In the genomic region with DNA sequence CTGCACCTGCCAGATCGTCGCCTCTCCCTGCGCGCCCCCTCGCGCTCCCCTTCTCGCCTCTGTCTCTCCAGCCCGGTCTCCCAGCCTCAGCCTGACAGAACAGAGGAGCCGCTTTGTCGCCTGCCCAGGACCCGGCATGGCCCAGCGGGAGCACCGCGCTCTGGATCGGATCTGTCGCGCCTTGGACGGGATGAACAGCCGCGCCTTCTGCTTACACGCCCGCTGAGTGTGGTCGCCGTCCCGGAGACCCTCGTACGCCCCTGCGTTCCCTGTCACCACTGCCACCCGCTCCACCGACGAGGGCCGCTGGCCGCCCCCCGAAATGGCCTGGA, we compare ENCODE assay signal across 8 mouse cellular contexts. TPM values are rescaled to one million over a fixed set of nuclear protein-coding genes. Genes with fewer than 3 reads are reported as not detected.
DNase-seq lines count a peak whose midpoint lies in the region; ATAC-seq and TF ChIP-seq lines count a peak whose summit lies in the region.

No protein-coding gene starts in this region.

- no peaks in the 10 kb centered on the region for H3K36me3 ChIP-seq in kidney, adult 2 months (ENCODE audit: control insufficient read depth, insufficient read depth, low read length)
- no peaks in the 10 kb centered on the region for H3K36me3 ChIP-seq in hindbrain, embryonic 11.5 days (ENCODE audit: control insufficient read depth, insufficient read depth, low read length)
- no peaks in the 10 kb centered on the region for H3K36me3 ChIP-seq in midbrain, embryonic 10.5 days

- WGBS in kidney, adult 2 months: under 1% methylated on average over 34 of the region's 34 CpGs
- under 1% methylated on average over 33 of the region's 34 CpGs for WGBS in hindbrain, embryonic 11.5 days
- WGBS in midbrain, embryonic 10.5 days: 1% methylated on average over 34 of the region's 34 CpGs

- no peak for TF ChIP-seq POLR2A in kidney, adult 2 months (IDR thresholded peaks at IDR 0.05; ENCODE audit: low read depth, low read length)

- peaks cover 22% of the 10 kb centered on the region for H3K4me1 ChIP-seq in kidney, adult 2 months (ENCODE audit: control insufficient read depth, insufficient read depth, low read length)
- no peaks in the 10 kb centered on the region for H3K4me1 ChIP-seq in brown adipose tissue, adult 24 weeks (ENCODE audit: control insufficient read depth, insufficient read depth, insufficient read length, low read length)
- peaks cover 9% of the 10 kb centered on the region for H3K4me1 ChIP-seq in hindbrain, embryonic 11.5 days (replicated peaks; ENCODE audit: control insufficient read depth, insufficient read depth, low read length)
- H3K4me1 ChIP-seq in midbrain, embryonic 10.5 days: peaks cover 48% of the 10 kb centered on the region

- peak overlapping the region; percentile 76 for H3K27ac ChIP-seq in kidney, adult 2 months (ENCODE audit: insufficient read depth, low read depth, low read length)
- H3K27ac ChIP-seq in brown adipose tissue, adult 24 weeks (replicated peaks; ENCODE audit: low read depth, low read length): peak overlapping the region; percentile 54
- H3K27ac ChIP-seq in hindbrain, embryonic 11.5 days (ENCODE audit: low read depth, low read length): peak overlapping the region; percentile 79
- peak overlapping the region; percentile 89 for H3K27ac ChIP-seq in midbrain, embryonic 10.5 days (replicated peaks)

- no peak for ATAC-seq in hindbrain, embryonic 11.5 days (ENCODE audit: low FRiP score)

- peak overlapping the region; percentile 71 for H3K4me3 ChIP-seq in kidney, adult 2 months (ENCODE audit: insufficient read depth, low read depth, low read length)
- peak overlapping the region; percentile 80 for H3K4me3 ChIP-seq in brown adipose tissue, adult 24 weeks (ENCODE audit: insufficient read depth, low read depth, low read length)
- peak overlapping the region; percentile 66 for H3K4me3 ChIP-seq in hindbrain, embryonic 11.5 days (ENCODE audit: low read depth, low read length)
- H3K4me3 ChIP-seq in midbrain, embryonic 10.5 days: peak overlapping the region; percentile 77

- no peaks in the 10 kb centered on the region for H3K27me3 ChIP-seq in kidney, adult 2 months (replicated peaks; ENCODE audit: control insufficient read depth, insufficient read depth, low read length)
- H3K27me3 ChIP-seq in hindbrain, embryonic 11.5 days (ENCODE audit: control insufficient read depth, insufficient read depth, low read length): peaks cover 5% of the 10 kb centered on the region
- H3K27me3 ChIP-seq in midbrain, embryonic 10.5 days (ENCODE audit: low read depth, poor library complexity, severe bottlenecking): peaks cover 69% of the 10 kb centered on the region

- peak overlapping the region; percentile 97 for H3K4me2 ChIP-seq in hindbrain, embryonic 11.5 days (replicated peaks; ENCODE audit: low read depth, low read length)

- peak overlapping the region; percentile 89 for H3K9ac ChIP-seq in hindbrain, embryonic 11.5 days (ENCODE audit: low read depth, low read length)

- DNase-seq in kidney, adult 2 months: no peak
- no peak for DNase-seq in kidney, postnatal 25 days
- DNase-seq in hindbrain, embryonic 11.5 days (ENCODE audit: low spot score): no peak
- no peak for DNase-seq in midbrain, embryonic 10.5 days (ENCODE audit: low spot score)
- DNase-seq in thymus, postnatal 14 days: no peak
- DNase-seq in cerebellum, postnatal 36 days: no peak
- no peak for DNase-seq in layer of hippocampus, adult 9-11 months

- no peak for TF ChIP-seq CTCF in kidney, adult 2 months (conservative IDR thresholded peaks at IDR 0.05; ENCODE audit: insufficient read depth, insufficient read length, low read depth, low read length)

- H3K9me3 ChIP-seq in hindbrain, embryonic 11.5 days (ENCODE audit: control insufficient read depth, low read length): no peaks in the 10 kb centered on the region
- H3K9me3 ChIP-seq in midbrain, embryonic 10.5 days (replicated peaks): no peaks in the 10 kb centered on the region

RNA-seq across cellular contexts. Expression of a gene that starts 0.8 kb away (rescaled TPM):
- polyA plus RNA-seq in kidney, adult 2 months (2012; rRNA removed): 49.5 and 65.6 TPM in 2 replicates
- 19.0 and 33.0 TPM in 2 replicates for polyA plus RNA-seq in brown adipose tissue, adult 24 weeks (2012; ENCODE audit: insufficient read depth, insufficient read length, missing spikeins)
- polyA plus RNA-seq in hindbrain, embryonic 11.5 days (2014; fragmentation: Nextera tagmentation; extraction: Ambion mirVana): 26.4 and 27.9 TPM in 2 replicates
- polyA plus RNA-seq in midbrain, embryonic 10.5 days (2016; fragmentation: Nextera tagmentation; extraction: Ambion mirVana): 7.0 and 9.5 TPM in 2 replicates
